Mouse (Mus musculus) E14TG2a.4 (cell line): ENCODE results near the gene Myl3.

Experiments used
- H3K27me3 ChIP-seq: 2 replicates; pipeline ENCODE4 v1.6.1; 2014; ENCODE audit warnings: low read length, control low read depth; ENCODE audit not compliant: insufficient read depth
- H3K36me3 ChIP-seq: 2 replicates; pipeline ENCODE4 v1.6.1; 2014; ENCODE audit warnings: low read length, control low read depth; ENCODE audit not compliant: insufficient read depth
- H3K4me1 ChIP-seq: replicated peaks from 2 replicates; pipeline ENCODE4 v1.6.1; 2014; ENCODE audit warnings: low read depth, low read length, control low read depth
- H3K4me3 ChIP-seq: replicated peaks from 2 replicates; pipeline ENCODE4 v1.5.1; 2014; ENCODE audit warnings: mild to moderate bottlenecking, low read length
- H3K9me3 ChIP-seq: 2 replicates; pipeline ENCODE4 v1.6.1; 2014; ENCODE audit warnings: low read length, control low read depth
- CTCF ChIP-seq: conservative IDR thresholded peaks from 2 replicates; pipeline ENCODE4 v1.5.1; 2014; ENCODE audit warnings: low read length
- NANOG ChIP-seq: IDR thresholded peaks from 2 replicates; pipeline ENCODE4 v1.6.1; 2014; ENCODE audit warnings: borderline replicate concordance, low read length, mixed read lengths
- POU5F1 ChIP-seq: IDR thresholded peaks from 2 replicates; pipeline ENCODE4 v1.6.1; 2014; ENCODE audit warnings: low read length, borderline replicate concordance

The Myl3 gene

GRCm38 (mm10) chr9:110746961-110747360 lies 5.3 kb downstream of the Myl3 start, which contains the start of gene Pth1r:
TSS of gene Pth1r (minus strand) at chr9:110747145.
- Histone ChIP-seq H3K27me3 (peaks cover 91% of the 10 kb centered on the region), H3K4me1 (peaks cover 46% of the 10 kb centered on the region), H3K36me3 (no peaks in the 10 kb centered on the region), H3K9me3 (peaks cover 11% of the 10 kb centered on the region), H3K4me3 (no peak within 1 kb of the TSS)
- TF ChIP-seq CTCF: no peak
- no peak for TF ChIP-seq POU5F1

GRCm38 (mm10) chr9:110748451-110748850 lies 6.8 kb downstream of the Myl3 start:
- Histone ChIP-seq H3K4me1 (peaks cover 49% of the 10 kb centered on the region), H3K4me3 (no peak overlapping the region)

GRCm38 (mm10) chr9:110750404-110751187 lies 8.9 kb downstream of the Myl3 start:
- Histone ChIP-seq H3K9me3 (peaks cover 3% of the 10 kb centered on the region; the same call in 1 of the 2 replicates), H3K4me3 (no peak overlapping the region), H3K36me3 (no peaks in the 10 kb centered on the region), H3K27me3 (peaks cover 77% of the 10 kb centered on the region), H3K4me1 (peaks cover 29% of the 10 kb centered on the region)
- TF ChIP-seq CTCF (no peak), NANOG (no peak), POU5F1 (no peak)

More at GRCm38 (mm10) chr9:110748451-110748850, 6.8 kb downstream of the Myl3 start:
- Histone ChIP-seq H3K27me3 (peaks cover 91% of the 10 kb centered on the region), H3K36me3 (no peaks in the 10 kb centered on the region), H3K9me3 (peaks cover 11% of the 10 kb centered on the region)
- TF ChIP-seq CTCF (no peak), NANOG (no peak), POU5F1 (no peak)

- H3K36me3 ChIP-seq: no peaks in the 10 kb centered on the region
- H3K4me3 ChIP-seq: no peak overlapping the region
- H3K9me3 ChIP-seq: no peaks in the 10 kb centered on the region
- peaks cover 76% of the 10 kb centered on the region for H3K27me3 ChIP-seq
- H3K4me1 ChIP-seq: peaks cover 21% of the 10 kb centered on the region
- TF ChIP-seq POU5F1 (no peak), NANOG (no peak), CTCF (no peak)
Observed at GRCm38 (mm10) chr9:110751412-110751811, 9.8 kb downstream of the Myl3 start.

- Histone ChIP-seq H3K36me3 (no peaks in the 10 kb centered on the region), H3K4me3 (no peak overlapping the region), H3K27me3 (peaks cover 64% of the 10 kb centered on the region), H3K9me3 (no peaks in the 10 kb centered on the region), H3K4me1 (peaks cover 16% of the 10 kb centered on the region)
- no peak for TF ChIP-seq CTCF
Observed at GRCm38 (mm10) chr9:110752917-110753435, 11.3 kb downstream of the Myl3 start.

GRCm38 (mm10) chr9:110753773-110754172 lies 12.1 kb downstream of the Myl3 start:
- TF ChIP-seq POU5F1: no peak
- no peak for TF ChIP-seq CTCF
- no peak for TF ChIP-seq NANOG
- Histone ChIP-seq H3K4me1 (peaks cover 16% of the 10 kb centered on the region), H3K4me3 (no peak overlapping the region), H3K9me3 (no peaks in the 10 kb centered on the region), H3K36me3 (no peaks in the 10 kb centered on the region), H3K27me3 (peaks cover 60% of the 10 kb centered on the region)

- no peak for TF ChIP-seq NANOG
- Histone ChIP-seq H3K27me3 (peaks cover 35% of the 10 kb centered on the region), H3K36me3 (no peaks in the 10 kb centered on the region), H3K4me1 (no peaks in the 10 kb centered on the region), H3K9me3 (0 out of 2 replicates have a peak, but pooled peaks cover under 1% of the 10 kb centered on the region), H3K4me3 (no peak overlapping the region)
Observed at GRCm38 (mm10) chr9:110757816-110758215, 16.2 kb downstream of the Myl3 start.

GRCm38 (mm10) chr9:110758605-110759004 lies 16.9 kb downstream of the Myl3 start:
- Histone ChIP-seq H3K36me3 (no peaks in the 10 kb centered on the region), H3K9me3 (peaks cover 7% of the 10 kb centered on the region; the same call in 1 of the 2 replicates), H3K4me1 (peaks cover 4% of the 10 kb centered on the region; the same call in 1 of the 2 replicates), H3K27me3 (peaks cover 42% of the 10 kb centered on the region), H3K4me3 (no peak overlapping the region)
- no peak for TF ChIP-seq NANOG
- TF ChIP-seq POU5F1: no peak
- no peak for TF ChIP-seq CTCF
